Mouse (Mus musculus) limb, embryonic 13.5 days (tissue): ENCODE results near the gene Prep. TPM values are rescaled to one million over a fixed set of nuclear protein-coding genes. Genes with fewer than 3 reads are reported as not detected.

ENCODE experiments used
- ATAC-seq: fragments of 200-750 bp; cut with Nextera tagmentation; 2 replicates; pipeline ENCODE4 v1.8.0; 2017; ENCODE audit warnings: low read depth, moderate number of reproducible peaks, moderate TSS enrichment; ENCODE audit not compliant: low FRiP score
- H3K27ac ChIP-seq: fragments of 300-500 bp; sonication (generic); 2 replicates; pipeline ENCODE4 v1.5.1; 2015; ENCODE audit warnings: inconsistent platforms, mild to moderate bottlenecking, moderate library complexity
- H3K27me3 ChIP-seq: fragments of 300-500 bp; sonication (generic); 2 replicates; pipeline ENCODE4 v1.6.1; 2015; ENCODE audit warnings: mild to moderate bottlenecking, inconsistent platforms
- H3K36me3 ChIP-seq: fragments of 300-500 bp; sonication (generic); 2 replicates; pipeline ENCODE4 v1.6.1; 2015; ENCODE audit warnings: inconsistent platforms, mild to moderate bottlenecking, moderate library complexity
- H3K4me1 ChIP-seq: fragments of 300-500 bp; sonication (generic); 2 replicates; pipeline ENCODE4 v1.6.1; 2015; ENCODE audit warnings: inconsistent platforms
- H3K4me2 ChIP-seq: fragments of 300-500 bp; sonication (generic); replicated peaks from 2 replicates; pipeline ENCODE4 v1.6.1; 2015; ENCODE audit warnings: inconsistent platforms, mild to moderate bottlenecking, moderate library complexity
- H3K4me3 ChIP-seq: fragments of 300-500 bp; sonication (generic); 2 replicates; pipeline ENCODE4 v1.5.1; 2015; ENCODE audit warnings: moderate library complexity, mild to moderate bottlenecking, inconsistent platforms
- H3K9ac ChIP-seq: fragments of 300-500 bp; sonication (generic); 2 replicates; pipeline ENCODE4 v1.6.1; 2015; ENCODE audit warnings: mild to moderate bottlenecking, inconsistent platforms
- H3K9me3 ChIP-seq: fragments of 300-500 bp; sonication (generic); 2 replicates; pipeline ENCODE4 v1.6.1; 2016; ENCODE audit warnings: inconsistent platforms
- WGBS: fragments of 180-500 bp; shearing (Covaris S2); methylation state at CpG from one replicate; pipeline ENCODE4 v1.1.7; 2015; 5-methylcytosine and 5-hydroxymethylcytosine counted together
- polyA plus RNA-seq: library from polyadenylated mRNA; unstranded; fragments of >200 nt; fragmentation: Nextera tagmentation; extraction: Ambion mirVana; gene quantifications from 2 replicates; pipeline ENCODE4 v1.2.1, GENCODE M21; 2015

Gene Prep
- polyA plus RNA-seq, 1 experiment from 2014 or later = 25.5 TPM

- Histone ChIP-seq H3K9ac (no peak overlapping the region), H3K4me2 (no peak overlapping the region), H3K4me1 (no peaks in the 10 kb centered on the region), H3K36me3 (no peaks in the 10 kb centered on the region), H3K4me3 (no peak overlapping the region), H3K27ac (no peak overlapping the region), H3K9me3 (no peaks in the 10 kb centered on the region), H3K27me3 (no peaks in the 10 kb centered on the region)
- 88% methylated on average over 6 of the region's 6 CpGs for WGBS
- ATAC-seq = no peak
These were observed 8.6 kb upstream of the Prep start for GRCm38 (mm10) chr10:45058361-45058760.

- ATAC-seq = no peak
- no peak overlapping the region for H3K4me3 ChIP-seq
- H3K4me2 ChIP-seq = no peak overlapping the region
- H3K36me3 ChIP-seq = no peaks in the 10 kb centered on the region
- no peak overlapping the region for H3K9ac ChIP-seq
- peaks cover under 1% of the 10 kb centered on the region for H3K4me1 ChIP-seq
- 72% methylated on average over 1 of the region's 1 CpGs for WGBS
- no peak overlapping the region for H3K27ac ChIP-seq
- no peaks in the 10 kb centered on the region for H3K27me3 ChIP-seq
- H3K9me3 ChIP-seq = no peaks in the 10 kb centered on the region
These were observed 6.2 kb upstream of the Prep start for GRCm38 (mm10) chr10:45060841-45061240.

- Histone ChIP-seq H3K4me2 (peak overlapping the region; percentile 68), H3K9me3 (no peaks in the 10 kb centered on the region), H3K4me1 (peaks cover 29% of the 10 kb centered on the region), H3K27me3 (no peaks in the 10 kb centered on the region), H3K4me3 (peak overlapping the region; percentile 98), H3K9ac (peak overlapping the region; percentile 88), H3K27ac (peak overlapping the region; percentile 63; the same call in 1 of the 2 replicates), H3K36me3 (no peaks in the 10 kb centered on the region)
- WGBS = 14% methylated on average over 12 of the region's 12 CpGs
- ATAC-seq = peak; percentile 24; the same call in 1 of the 2 replicates
These were observed 672 bp upstream of the Prep start for GRCm38 (mm10) chr10:45066131-45066930.

GRCm38 (mm10) chr10:45067436-45067925 lies 478 bp downstream of the Prep start:
- H3K4me1 ChIP-seq = peaks cover 29% of the 10 kb centered on the region

GRCm38 (mm10) chr10:45069557-45069956 lies 2.6 kb downstream of the Prep start:
- Histone ChIP-seq H3K9me3 (no peaks in the 10 kb centered on the region), H3K4me3 (no peak overlapping the region), H3K4me2 (no peak overlapping the region), H3K36me3 (peaks cover 26% of the 10 kb centered on the region), H3K27me3 (no peaks in the 10 kb centered on the region), H3K27ac (no peak overlapping the region), H3K9ac (no peak overlapping the region), H3K4me1 (peaks cover 29% of the 10 kb centered on the region)
- WGBS = 82% methylated on average over 6 of the region's 6 CpGs
- ATAC-seq = no peak

More at GRCm38 (mm10) chr10:45067436-45067925, 478 bp downstream of the Prep start:
- Histone ChIP-seq H3K36me3 (peaks cover 6% of the 10 kb centered on the region; the same call in 1 of the 2 replicates), H3K9ac (peak overlapping the region; percentile 88), H3K27ac (peak overlapping the region; percentile 79; the same call in 1 of the 2 replicates), H3K9me3 (no peaks in the 10 kb centered on the region), H3K4me3 (peak overlapping the region; percentile 98), H3K27me3 (no peaks in the 10 kb centered on the region), H3K4me2 (peak overlapping the region; percentile 68)
- 1% methylated on average over 26 of the region's 28 CpGs for WGBS
- peak; percentile 68; the same call in 1 of the 2 replicates for ATAC-seq

- Histone ChIP-seq H3K9me3 (no peaks in the 10 kb centered on the region), H3K4me3 (no peak overlapping the region), H3K9ac (no peak overlapping the region), H3K36me3 (peaks cover 33% of the 10 kb centered on the region), H3K4me2 (no peak overlapping the region), H3K27me3 (no peaks in the 10 kb centered on the region), H3K27ac (no peak overlapping the region), H3K4me1 (peaks cover 29% of the 10 kb centered on the region)
- ATAC-seq = no peak
- WGBS = 78% methylated on average over 5 of the region's 5 CpGs
These were observed 3.4 kb downstream of the Prep start for GRCm38 (mm10) chr10:45070362-45070761.

- peaks cover 25% of the 10 kb centered on the region for H3K4me1 ChIP-seq
- no peak for ATAC-seq
- H3K27me3 ChIP-seq = no peaks in the 10 kb centered on the region
- H3K36me3 ChIP-seq = peaks cover 33% of the 10 kb centered on the region
- H3K4me3 ChIP-seq = no peak overlapping the region
- 84% methylated on average over 13 of the region's 13 CpGs for WGBS
- no peaks in the 10 kb centered on the region for H3K9me3 ChIP-seq
- H3K9ac ChIP-seq = no peak overlapping the region
- H3K4me2 ChIP-seq = no peak overlapping the region
- no peak overlapping the region for H3K27ac ChIP-seq
These were observed 4.2 kb downstream of the Prep start for GRCm38 (mm10) chr10:45070929-45071813.

GRCm38 (mm10) chr10:45072339-45072738 lies 5.3 kb downstream of the Prep start:
- no peak for ATAC-seq
- Histone ChIP-seq H3K4me1 (peaks cover 24% of the 10 kb centered on the region), H3K27ac (no peak overlapping the region), H3K4me3 (no peak overlapping the region), H3K9ac (no peak overlapping the region), H3K4me2 (no peak overlapping the region), H3K9me3 (no peaks in the 10 kb centered on the region), H3K27me3 (no peaks in the 10 kb centered on the region), H3K36me3 (peaks cover 35% of the 10 kb centered on the region)
- WGBS = 93% methylated on average over 4 of the region's 4 CpGs

- H3K27ac ChIP-seq = no peak overlapping the region
- H3K36me3 ChIP-seq = peaks cover 36% of the 10 kb centered on the region
- H3K4me1 ChIP-seq = peaks cover 7% of the 10 kb centered on the region; the same call in 1 of the 2 replicates
- 46% methylated on average over 6 of the region's 6 CpGs for WGBS
- no peaks in the 10 kb centered on the region for H3K9me3 ChIP-seq
- no peak for ATAC-seq
- H3K9ac ChIP-seq = no peak overlapping the region
- H3K27me3 ChIP-seq = no peaks in the 10 kb centered on the region
- H3K4me2 ChIP-seq = no peak overlapping the region
- no peak overlapping the region for H3K4me3 ChIP-seq
These were observed 7.5 kb downstream of the Prep start for GRCm38 (mm10) chr10:45074543-45074942.

GRCm38 (mm10) chr10:45075491-45076051 lies 8.6 kb downstream of the Prep start:
- no peak for ATAC-seq
- Histone ChIP-seq H3K27me3 (no peaks in the 10 kb centered on the region), H3K27ac (no peak overlapping the region), H3K4me2 (no peak overlapping the region), H3K9ac (no peak overlapping the region), H3K4me3 (no peak overlapping the region), H3K36me3 (peaks cover 46% of the 10 kb centered on the region), H3K4me1 (peaks cover 6% of the 10 kb centered on the region; the same call in 1 of the 2 replicates), H3K9me3 (no peaks in the 10 kb centered on the region)
- WGBS = 74% methylated on average over 5 of the region's 5 CpGs

- H3K4me3 ChIP-seq = no peak overlapping the region
- WGBS = 81% methylated on average over 10 of the region's 10 CpGs
- no peak overlapping the region for H3K4me2 ChIP-seq
- H3K27ac ChIP-seq = no peak overlapping the region; the same call in 1 of the 2 replicates
- no peak overlapping the region for H3K9ac ChIP-seq
- peak; percentile 85 for ATAC-seq
- H3K9me3 ChIP-seq = no peaks in the 10 kb centered on the region
- no peaks in the 10 kb centered on the region for H3K27me3 ChIP-seq
- H3K4me1 ChIP-seq = peaks cover 6% of the 10 kb centered on the region; the same call in 1 of the 2 replicates
- H3K36me3 ChIP-seq = peaks cover 47% of the 10 kb centered on the region
These were observed 9.6 kb downstream of the Prep start for GRCm38 (mm10) chr10:45076585-45076984.
